Mouse (Mus musculus) layer of hippocampus, adult 6 months (tissue): ENCODE results near the gene Olfr148. TPM values are rescaled to one million over a fixed set of nuclear protein-coding genes. Genes with fewer than 3 reads are reported as not detected.

Source experiments
- long read RNA-seq, 2 experiments: library from polyadenylated mRNA; unstranded; transcript quantifications; one replicate each; pipeline ENCODE4 v2.0.0; 2019 to 2020
- polyA plus RNA-seq: library from polyadenylated mRNA; unstranded; fragments of <200 nt; fragmentation: Nextera tagmentation; gene quantifications from 2 replicates; pipeline ENCODE4 v1.2.3, GENCODE M21; 2021

Olfr148 gene
- not detected in 2 replicates for polyA plus RNA-seq
- long read RNA-seq, experiment 1: 0 reads
- long read RNA-seq, experiment 2: 0 reads

GRCm38 (mm10) chr9:39610355-39610754, at the start of gene Olfr148:
Gene Olfr148 (plus strand): TSS chr9:39610655.

GRCm38 (mm10) chr9:39575469-39575868, 35.0 kb upstream of the Olfr148 start, which contains the start of gene Olfr959:
Gene Olfr959 (minus strand): TSS chr9:39575569.

GRCm38 (mm10) chr9:39603999-39604453, 6.4 kb upstream of the Olfr148 start, which contains the start of gene AW551984:
Gene AW551984 (minus strand): TSS chr9:39604403.

GRCm38 (mm10) chr9:39621073-39621472, 10.6 kb downstream of the Olfr148 start, which contains the start of gene Olfr960:
Gene Olfr960 (plus strand): TSS chr9:39621373.

GRCm38 (mm10) chr9:39644785-39645184, 34.3 kb downstream of the Olfr148 start, which contains the start of gene Olfr961:
Gene Olfr961 (plus strand): TSS chr9:39645085.

Other genes starting within 250 kb of the Olfr148 start
- gene Olfr951, start 223.2 kb upstream of the Olfr148 start, polyA plus RNA-seq: not detected in 2 replicates
- gene Olfr952, start 183.5 kb upstream of the Olfr148 start, polyA plus RNA-seq: not detected in 2 replicates
- gene Olfr954, start 154.0 kb upstream of the Olfr148 start, polyA plus RNA-seq: not detected in 2 replicates
- gene Olfr955, start 138.7 kb upstream of the Olfr148 start, polyA plus RNA-seq: not detected in 2 replicates
- gene Olfr44, start 116.7 kb upstream of the Olfr148 start, polyA plus RNA-seq: not detected in 2 replicates
- gene Olfr957, start 94.8 kb upstream of the Olfr148 start, polyA plus RNA-seq: not detected in 2 replicates
- gene Olfr958, start 56.6 kb upstream of the Olfr148 start, polyA plus RNA-seq: not detected in 2 replicates
- gene Olfr959, start 35.1 kb upstream of the Olfr148 start, polyA plus RNA-seq: not detected in 2 replicates
- 3.4 and 5.2 TPM in 2 replicates for gene AW551984, start 6.3 kb upstream of the Olfr148 start, polyA plus RNA-seq
- gene Olfr960, start 10.7 kb downstream of the Olfr148 start, polyA plus RNA-seq: not detected in 2 replicates
- not detected in 2 replicates for gene Olfr961, start 34.4 kb downstream of the Olfr148 start, polyA plus RNA-seq
- gene Olfr963, start 56.5 kb downstream of the Olfr148 start, polyA plus RNA-seq: not detected in 2 replicates
- not detected in 2 replicates for gene Olfr149, start 96.5 kb downstream of the Olfr148 start, polyA plus RNA-seq
- not detected in 2 replicates for gene Olfr965, start 100.7 kb downstream of the Olfr148 start, polyA plus RNA-seq
- gene Olfr150, start 120.3 kb downstream of the Olfr148 start, polyA plus RNA-seq: not detected in 2 replicates
- gene Olfr967, start 135.6 kb downstream of the Olfr148 start, polyA plus RNA-seq: not detected in 2 replicates
- not detected in 2 replicates for gene Olfr968, start 172.6 kb downstream of the Olfr148 start, polyA plus RNA-seq
- not detected in 2 replicates for gene Olfr969, start 180.3 kb downstream of the Olfr148 start, polyA plus RNA-seq
- gene Olfr970, start 198.2 kb downstream of the Olfr148 start, polyA plus RNA-seq: not detected in 2 replicates
- gene Olfr971, start 226.2 kb downstream of the Olfr148 start, polyA plus RNA-seq: not detected in 2 replicates